Mouse (Mus musculus) bone marrow macrophage, adult 2 months (primary cell): ENCODE measurements around the gene Trdn. TPM values are rescaled to one million over a fixed set of nuclear protein-coding genes. Genes with fewer than 3 reads are reported as not detected.

ENCODE experiments used
- H3K27ac ChIP-seq: 2 replicates; pipeline ENCODE4 v1.5.1; 2012; ENCODE audit warnings: low read depth, low read length; ENCODE audit not compliant: insufficient read depth
- H3K4me1 ChIP-seq: 2 replicates; pipeline ENCODE4 v1.6.1; 2012; ENCODE audit warnings: low read length; ENCODE audit not compliant: control insufficient read depth, insufficient read depth
- H3K4me3 ChIP-seq: 2 replicates; pipeline ENCODE4 v1.5.1; 2012; ENCODE audit warnings: mild to moderate bottlenecking, low read length, moderate library complexity; ENCODE audit not compliant: insufficient read depth
- CTCF ChIP-seq: IDR thresholded peaks from 2 replicates; pipeline ENCODE4 v1.5.1; 2012; ENCODE audit warnings: low read depth, mild to moderate bottlenecking, low read length, moderate library complexity
- POLR2A ChIP-seq: IDR thresholded peaks from 2 replicates; pipeline ENCODE4 v1.6.1; 2012; ENCODE audit warnings: mild to moderate bottlenecking, low read depth, low read length, borderline replicate concordance
- polyA plus RNA-seq: library from polyadenylated mRNA; stranded (reverse); fragments of >200 nt; gene quantifications from 2 replicates; pipeline ENCODE4 v1.2.4, GENCODE M21; 2012; ENCODE audit not compliant: missing spikeins, insufficient read depth, insufficient read length

Gene Trdn
- polyA plus RNA-seq, 1 experiment: not detected

- Histone ChIP-seq H3K27ac (no peak overlapping the region), H3K4me3 (no peak overlapping the region), H3K4me1 (no peaks in the 10 kb centered on the region)
- TF ChIP-seq CTCF (no peak), POLR2A (no peak)
Observed at GRCm38 (mm10) chr10:33353026-33353425, 272.7 kb downstream of the Trdn start.

DNA sequence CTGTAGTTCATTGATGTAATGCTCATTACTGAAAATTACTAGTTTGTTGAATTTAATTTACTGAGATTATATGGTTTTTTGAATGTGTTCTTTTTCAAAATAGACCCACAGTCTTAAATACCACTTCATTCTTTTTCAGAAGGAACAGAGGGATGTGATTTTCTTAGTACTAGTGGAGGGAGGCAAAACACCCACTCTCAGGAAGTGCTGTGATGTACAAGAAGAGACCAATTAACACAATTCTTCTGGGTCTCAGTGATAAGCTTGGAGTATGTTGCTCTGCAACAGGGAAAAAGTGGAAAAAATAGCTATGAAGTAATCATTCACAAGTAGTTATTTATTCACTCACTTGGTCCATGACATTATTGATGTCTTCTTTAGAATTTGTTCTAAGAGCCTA is 286.2 kb downstream of the Trdn start:
- H3K4me3 ChIP-seq: no peak overlapping the region
- no peaks in the 10 kb centered on the region for H3K4me1 ChIP-seq
- no peak overlapping the region for H3K27ac ChIP-seq
- TF ChIP-seq CTCF (no peak), POLR2A (no peak)

DNA sequence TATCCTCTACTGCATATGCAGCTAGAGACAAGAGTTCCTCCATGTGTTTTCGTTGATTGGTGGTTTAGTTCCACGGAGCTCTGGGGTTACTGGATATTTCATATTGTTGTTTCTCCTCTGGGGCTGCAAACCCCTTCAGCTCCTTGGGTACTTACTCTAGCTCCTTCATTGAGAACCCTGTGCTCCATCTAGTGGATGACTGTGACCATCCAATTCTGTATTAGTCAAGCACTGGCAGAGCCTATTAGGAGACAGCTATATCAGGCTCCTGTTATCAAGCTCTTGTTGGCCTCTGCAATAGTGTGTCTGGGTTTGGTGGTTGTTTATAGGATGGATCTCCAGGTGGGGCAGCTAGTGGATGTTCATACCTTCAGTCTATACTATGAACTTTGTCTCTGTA is 290.2 kb downstream of the Trdn start:
- TF ChIP-seq POLR2A: no peak
- TF ChIP-seq CTCF: no peak
- H3K4me1 ChIP-seq: no peaks in the 10 kb centered on the region
- H3K4me3 ChIP-seq: no peak overlapping the region
- no peak overlapping the region for H3K27ac ChIP-seq

DNA sequence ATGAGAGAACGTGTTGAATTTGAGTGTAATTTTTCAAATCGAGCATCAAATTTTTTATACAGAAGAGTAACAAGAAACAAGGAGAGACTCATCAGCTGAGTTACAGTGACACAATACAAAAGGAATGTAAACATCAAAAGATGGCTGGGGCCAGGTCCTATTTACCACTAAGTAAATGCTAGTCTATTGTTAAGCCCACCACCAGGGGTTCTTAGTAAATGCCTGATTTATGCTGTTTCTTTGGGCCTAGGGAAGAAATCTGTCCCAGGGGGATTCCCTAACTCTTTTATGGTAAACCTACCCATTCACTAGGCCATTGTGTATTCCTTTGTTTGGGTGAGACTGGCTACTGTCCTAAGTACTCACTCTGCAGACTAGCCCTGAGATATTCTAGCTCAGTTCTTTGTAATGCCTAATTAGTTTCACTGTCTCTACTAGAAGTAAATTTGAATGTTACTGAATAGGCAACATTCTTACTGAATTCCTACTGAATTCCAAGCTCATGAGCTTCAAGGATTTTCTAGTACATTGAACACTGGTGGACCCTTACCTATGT is 295.2 kb downstream of the Trdn start:
- no peak overlapping the region for H3K27ac ChIP-seq
- no peak for TF ChIP-seq CTCF
- no peak for TF ChIP-seq POLR2A
- H3K4me1 ChIP-seq: no peaks in the 10 kb centered on the region
- no peak overlapping the region for H3K4me3 ChIP-seq

Other genes starting within 250 kb of the Trdn start
- gene Nkain2, start 190.1 kb upstream of the Trdn start, polyA plus RNA-seq: not detected in 2 replicates